Mouse (Mus musculus) c-Kit-positive CD71-positive TER-119-negative erythroid progenitor cells, embryonic 14.5 days (primary cell): ENCODE data around the gene Lbx1.

Experiments
- DNase-seq: peaks from one replicate; pipeline ENCODE4 v3.0.0-alpha.2; 2013; ENCODE audit warnings: low read depth

Lbx1 gene

GRCm38 (mm10) chr19:45233496-45234127, 2.0 kb downstream of the Lbx1 start:
- no peak for DNase-seq

- DNase-seq = no peak
Observed at GRCm38 (mm10) chr19:45232443-45233410, 2.9 kb downstream of the Lbx1 start.

- DNase-seq = no peak
Observed at GRCm38 (mm10) chr19:45232036-45232410, 3.6 kb downstream of the Lbx1 start.

- no peak for DNase-seq
Observed at GRCm38 (mm10) chr19:45231383-45232035, 4.1 kb downstream of the Lbx1 start.

GRCm38 (mm10) chr19:45230848-45231382, 4.7 kb downstream of the Lbx1 start:
- no peak for DNase-seq

- no peak for DNase-seq
Observed at GRCm38 (mm10) chr19:45230201-45230611, 5.4 kb downstream of the Lbx1 start.

- no peak for DNase-seq
Observed at GRCm38 (mm10) chr19:45229378-45230135, 6.1 kb downstream of the Lbx1 start.

- no peak for DNase-seq
Observed at GRCm38 (mm10) chr19:45228781-45229180, 6.8 kb downstream of the Lbx1 start.

GRCm38 (mm10) chr19:45228097-45228496, 7.5 kb downstream of the Lbx1 start:
- DNase-seq = no peak

- no peak for DNase-seq
Observed at GRCm38 (mm10) chr19:45227671-45228070, 7.9 kb downstream of the Lbx1 start.

GRCm38 (mm10) chr19:45227049-45227448, 8.6 kb downstream of the Lbx1 start:
- DNase-seq = no peak

- DNase-seq = no peak
Observed at GRCm38 (mm10) chr19:45226246-45226645, 9.4 kb downstream of the Lbx1 start.

GRCm38 (mm10) chr19:45225130-45225529, 10.5 kb downstream of the Lbx1 start:
- no peak for DNase-seq

- DNase-seq = no peak
Observed at GRCm38 (mm10) chr19:45224286-45224559, 11.4 kb downstream of the Lbx1 start.

GRCm38 (mm10) chr19:45223413-45224285, 12.0 kb downstream of the Lbx1 start:
- DNase-seq = no peak

- DNase-seq = no peak
Observed at GRCm38 (mm10) chr19:45222141-45222782, 13.3 kb downstream of the Lbx1 start.

GRCm38 (mm10) chr19:45221458-45221783, 14.2 kb downstream of the Lbx1 start:
- no peak for DNase-seq

GRCm38 (mm10) chr19:45220593-45221457, 14.8 kb downstream of the Lbx1 start:
- peak; percentile 80 for DNase-seq

- DNase-seq = no peak
Observed at GRCm38 (mm10) chr19:45216240-45216639, 19.4 kb downstream of the Lbx1 start.

GRCm38 (mm10) chr19:45215431-45215830, 20.2 kb downstream of the Lbx1 start:
- no peak for DNase-seq
